Mouse (Mus musculus) kidney, adult 2 months (tissue): ENCODE data around the gene Usp1.

Experiments used
- CTCF ChIP-seq: fragments of 200-500 bp; conservative IDR thresholded peaks from 2 replicates; pipeline ENCODE4 v1.5.1; 2011; ENCODE audit warnings: low read depth, mild to moderate bottlenecking, control low read depth, low read length, moderate library complexity, mixed read lengths; ENCODE audit not compliant: insufficient read depth, insufficient read length
- POLR2A ChIP-seq: fragments of 200-500 bp; IDR thresholded peaks from one replicate; pipeline ENCODE4 v1.6.1; 2011; ENCODE audit warnings: low read depth, low read length, control low read depth

GRCm38 (mm10) chr4:98924071-98924905, 678 bp downstream of the Usp1 start:
- no peak for TF ChIP-seq POLR2A
- no peak for TF ChIP-seq CTCF
